Mouse (Mus musculus) kidney, embryonic 16.5 days (tissue): ENCODE measurements around the gene St3gal5. TPM values are rescaled to one million over a fixed set of nuclear protein-coding genes. Genes with fewer than 3 reads are reported as not detected.

Experiments
- ATAC-seq: fragments of 200-750 bp; cut with Nextera tagmentation; 2 replicates; pipeline ENCODE4 v1.8.0; 2017; ENCODE audit warnings: moderate TSS enrichment; ENCODE audit not compliant: low FRiP score, low TSS enrichment
- H3K27ac ChIP-seq: fragments of 300-500 bp; sonication (generic); 2 replicates; pipeline ENCODE4 v1.5.1; 2014; ENCODE audit warnings: low read length
- H3K27me3 ChIP-seq: fragments of 300-500 bp; sonication (generic); 2 replicates; pipeline ENCODE4 v1.6.1; 2014; ENCODE audit warnings: low read length, control low read depth, mixed read lengths; ENCODE audit not compliant: insufficient read depth
- H3K36me3 ChIP-seq: fragments of 300-500 bp; sonication (generic); 2 replicates; pipeline ENCODE4 v1.6.1; 2014; ENCODE audit warnings: low read length, control low read depth, mixed read lengths; ENCODE audit not compliant: insufficient read depth
- H3K4me1 ChIP-seq: fragments of 300-500 bp; sonication (generic); 2 replicates; pipeline ENCODE4 v1.6.1; 2014; ENCODE audit warnings: low read length, control low read depth, mixed read lengths; ENCODE audit not compliant: insufficient read depth
- H3K4me2 ChIP-seq: fragments of 300-500 bp; sonication (generic); replicated peaks from 2 replicates; pipeline ENCODE4 v1.6.1; 2014; ENCODE audit warnings: low read depth, low read length
- H3K4me3 ChIP-seq: fragments of 300-500 bp; sonication (generic); 2 replicates; pipeline ENCODE4 v1.5.1; 2014; ENCODE audit warnings: mild to moderate bottlenecking, low read length
- H3K9ac ChIP-seq: fragments of 300-500 bp; sonication (generic); replicated peaks from 2 replicates; pipeline ENCODE4 v1.6.1; 2014; ENCODE audit warnings: low read length
- H3K9me3 ChIP-seq: fragments of 300-500 bp; sonication (generic); 2 replicates; pipeline ENCODE4 v1.6.1; 2016; ENCODE audit warnings: low read length, control low read depth
- WGBS: fragments of 180-500 bp; shearing (Covaris S2); extraction: QIAGEN DNeasy Blood & Tissue Kit; methylation state at CpG from one replicate; pipeline ENCODE4 v1.1.7; 2014; 5-methylcytosine and 5-hydroxymethylcytosine counted together
- polyA plus RNA-seq: library from polyadenylated mRNA; unstranded; fragments of >200 nt; fragmentation: Nextera tagmentation; extraction: Ambion mirVana; gene quantifications from 2 replicates; pipeline ENCODE4 v1.2.1, GENCODE M21; 2015

St3gal5 gene
- polyA plus RNA-seq, 1 experiment from 2014 or later: 32.5 TPM

DNA sequence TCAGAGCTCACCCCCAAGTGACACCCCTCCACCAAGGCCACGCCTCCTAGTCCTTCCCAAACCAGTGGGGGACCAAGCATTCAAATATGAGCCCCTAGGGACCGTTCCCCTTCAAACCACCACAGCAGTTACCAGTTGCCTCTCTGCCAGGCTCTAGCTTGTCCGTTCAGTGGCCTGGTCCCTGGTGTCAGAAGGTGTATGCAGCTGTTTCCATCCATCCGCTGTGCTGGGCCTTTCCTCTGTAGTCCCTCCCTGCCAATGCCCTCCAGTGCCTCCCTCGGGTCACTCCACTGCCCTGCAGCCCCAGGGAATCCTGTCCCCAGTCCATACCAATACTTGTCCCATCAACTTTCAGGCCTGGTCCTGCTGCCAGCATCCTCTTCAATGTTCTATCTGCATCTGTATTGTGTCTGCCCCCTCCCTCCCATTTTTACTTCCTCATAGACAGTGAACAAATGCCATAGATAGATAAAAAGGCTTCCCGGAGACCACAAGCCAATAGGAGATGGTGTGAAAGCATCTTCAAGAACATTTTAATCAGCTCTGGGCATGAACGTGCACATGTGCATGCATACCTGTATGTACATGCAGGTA lies 57.6 kb downstream of the St3gal5 start:
- no peak for ATAC-seq
- WGBS: 88% methylated on average over 7 of the region's 7 CpGs

DNA sequence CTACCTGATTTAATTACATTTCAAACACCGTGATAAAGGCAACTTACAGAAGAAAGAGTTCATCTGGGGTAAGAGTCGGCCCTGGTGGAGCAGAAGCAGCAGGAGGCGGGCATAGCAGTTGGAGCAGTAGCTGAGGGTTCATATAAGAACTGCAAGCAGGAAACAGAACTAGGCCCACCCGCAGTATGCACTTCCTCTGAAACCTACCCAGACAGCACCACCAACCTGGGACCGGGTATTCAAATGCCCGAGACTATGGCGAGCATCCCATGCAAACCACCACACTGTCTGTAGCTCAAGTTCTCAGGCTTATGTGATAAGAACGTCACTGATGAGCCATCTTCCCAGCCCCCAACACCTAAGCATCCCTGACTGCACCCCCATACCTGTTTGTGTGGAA lies 58.3 kb downstream of the St3gal5 start:
- Histone ChIP-seq H3K4me2 (no peak overlapping the region), H3K9ac (no peak overlapping the region), H3K4me1 (no peaks in the 10 kb centered on the region), H3K27ac (no peak overlapping the region), H3K27me3 (no peaks in the 10 kb centered on the region), H3K9me3 (no peaks in the 10 kb centered on the region), H3K36me3 (peaks cover 14% of the 10 kb centered on the region), H3K4me3 (no peak overlapping the region)
- no peak for ATAC-seq
- 95% methylated on average over 8 of the region's 8 CpGs for WGBS

More for the DNA sequence above, 57.6 kb downstream of the St3gal5 start:
- no peak overlapping the region for H3K4me2 ChIP-seq
- H3K9me3 ChIP-seq: peaks cover 2% of the 10 kb centered on the region; the same call in 1 of the 2 replicates
- H3K36me3 ChIP-seq: peaks cover 16% of the 10 kb centered on the region
- H3K9ac ChIP-seq: no peak overlapping the region
- H3K27me3 ChIP-seq: no peaks in the 10 kb centered on the region
- H3K27ac ChIP-seq: no peak overlapping the region
- H3K4me1 ChIP-seq: no peaks in the 10 kb centered on the region
- H3K4me3 ChIP-seq: no peak overlapping the region

DNA sequence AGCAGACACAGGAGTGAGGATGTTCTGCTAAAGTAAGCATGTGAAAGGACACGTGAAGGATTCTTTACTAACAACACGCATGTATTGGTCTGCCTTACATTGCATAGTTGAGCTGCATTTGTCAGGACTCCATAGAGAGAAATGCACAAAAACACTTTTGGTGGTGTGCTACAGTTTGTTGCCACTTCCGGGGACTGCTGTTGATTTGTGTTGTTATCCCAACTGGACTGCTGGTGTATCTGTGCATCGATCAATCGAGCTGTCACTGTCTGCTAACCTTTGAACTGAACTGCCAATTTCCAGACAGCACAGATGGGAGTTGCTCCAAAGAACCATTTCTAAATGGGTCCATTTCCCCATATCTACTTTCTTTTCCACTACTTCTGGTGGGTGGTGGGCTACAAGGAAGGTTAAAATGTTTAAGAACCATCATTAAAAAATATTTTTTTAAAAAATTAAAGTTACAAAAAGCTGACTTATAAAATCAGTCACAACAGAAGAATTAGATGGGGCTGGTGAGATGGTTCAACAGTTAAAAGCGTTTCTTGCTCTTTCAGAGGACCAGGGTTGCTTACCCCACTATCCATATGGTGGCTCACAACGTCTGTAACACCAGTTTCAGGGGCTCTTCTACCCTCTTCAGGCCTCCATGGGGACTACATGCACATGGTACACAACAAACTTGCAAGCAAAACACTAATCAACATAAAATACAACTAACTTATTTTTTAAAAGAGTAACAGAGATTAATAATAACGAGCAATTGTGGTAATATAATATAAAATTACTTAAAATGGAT lies 61.8 kb downstream of the St3gal5 start:
- Histone ChIP-seq H3K4me2 (no peak overlapping the region), H3K36me3 (peaks cover 10% of the 10 kb centered on the region; the same call in 1 of the 2 replicates), H3K9ac (no peak overlapping the region), H3K27me3 (no peaks in the 10 kb centered on the region), H3K4me3 (no peak overlapping the region), H3K4me1 (peaks cover 6% of the 10 kb centered on the region; the same call in 1 of the 2 replicates), H3K27ac (no peak overlapping the region), H3K9me3 (no peaks in the 10 kb centered on the region)
- 82% methylated on average over 8 of the region's 8 CpGs for WGBS
- ATAC-seq: no peak

DNA sequence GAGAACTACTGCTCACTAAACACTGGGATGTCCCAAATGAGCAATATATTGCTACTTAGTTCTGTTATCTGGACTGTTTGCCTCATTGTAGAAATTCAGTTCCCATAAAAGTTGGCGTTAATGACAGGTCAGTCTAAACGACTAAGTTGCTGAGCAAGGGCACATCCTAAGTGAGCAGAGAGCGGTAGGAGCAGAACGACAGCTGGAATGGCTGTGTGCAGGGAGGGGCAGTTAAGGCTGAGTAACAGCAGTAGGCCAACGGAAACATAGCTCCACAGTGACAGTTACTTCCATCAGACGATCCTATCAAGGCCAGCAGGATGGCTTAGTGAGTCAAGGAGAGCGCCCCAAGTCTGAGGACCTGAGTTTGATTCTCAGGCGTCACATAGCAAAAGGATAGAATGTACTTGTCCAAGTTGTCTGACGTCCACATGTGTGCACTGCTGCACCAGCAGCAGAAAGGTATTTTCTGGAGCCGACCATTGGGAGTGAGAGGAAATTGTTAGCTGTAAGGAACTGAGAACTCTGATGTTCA lies 62.5 kb downstream of the St3gal5 start:
- Histone ChIP-seq H3K4me1 (peaks cover 6% of the 10 kb centered on the region; the same call in 1 of the 2 replicates), H3K9ac (no peak overlapping the region), H3K9me3 (no peaks in the 10 kb centered on the region), H3K36me3 (0 out of 2 replicates have a peak, but pooled peaks cover 5% of the 10 kb centered on the region), H3K27me3 (no peaks in the 10 kb centered on the region), H3K4me2 (no peak overlapping the region), H3K4me3 (no peak overlapping the region), H3K27ac (no peak overlapping the region)
- 56% methylated on average over 10 of the region's 10 CpGs for WGBS
- ATAC-seq: no peak

DNA sequence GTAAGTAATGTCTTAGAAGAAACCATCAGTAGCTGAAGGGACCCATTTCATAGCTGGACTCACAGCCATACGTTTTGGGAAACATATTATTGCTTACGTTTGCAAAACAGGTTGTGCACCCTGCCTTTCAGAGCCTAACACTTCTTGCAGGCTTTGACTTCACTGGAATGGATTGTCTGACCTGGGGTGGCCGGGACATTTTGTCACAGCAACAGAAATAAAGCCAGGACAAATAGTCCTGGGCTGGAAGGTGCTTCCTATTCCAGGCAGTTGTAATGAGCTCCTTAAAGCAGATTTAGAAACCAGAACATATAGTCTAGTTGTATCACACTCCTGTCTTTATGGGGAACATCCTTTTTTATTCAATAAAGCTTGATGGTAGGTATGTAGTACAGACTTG lies 63.6 kb downstream of the St3gal5 start:
- Histone ChIP-seq H3K9ac (no peak overlapping the region), H3K4me2 (no peak overlapping the region), H3K36me3 (no peaks in the 10 kb centered on the region), H3K4me3 (no peak overlapping the region), H3K4me1 (peaks cover 6% of the 10 kb centered on the region; the same call in 1 of the 2 replicates), H3K27ac (no peak overlapping the region), H3K9me3 (no peaks in the 10 kb centered on the region), H3K27me3 (no peaks in the 10 kb centered on the region)
- 88% methylated on average over 3 of the region's 3 CpGs for WGBS
- ATAC-seq: no peak

DNA sequence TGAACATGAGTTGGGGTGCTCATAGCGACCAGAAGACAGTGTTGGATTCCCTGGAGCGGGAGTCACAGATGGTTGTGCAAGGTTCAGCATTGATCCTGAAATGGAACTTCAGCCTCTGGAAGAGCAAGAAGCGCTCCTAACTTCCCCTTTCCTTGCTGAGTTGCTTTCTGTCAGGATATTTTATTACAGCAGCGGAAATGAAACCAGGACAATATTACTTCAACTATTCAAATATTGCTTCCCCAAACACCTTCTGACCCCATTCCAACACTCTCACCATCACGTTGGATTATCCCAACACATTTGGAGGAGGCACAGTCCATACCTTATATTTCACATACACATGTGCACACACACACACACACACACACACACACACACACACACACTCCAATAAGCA lies 64.4 kb downstream of the St3gal5 start:
- no peak overlapping the region for H3K9ac ChIP-seq
- no peak overlapping the region for H3K4me2 ChIP-seq
- H3K27me3 ChIP-seq: no peaks in the 10 kb centered on the region
- WGBS: 51% methylated on average over 5 of the region's 5 CpGs
- H3K36me3 ChIP-seq: no peaks in the 10 kb centered on the region
- peaks cover 6% of the 10 kb centered on the region; the same call in 1 of the 2 replicates for H3K4me1 ChIP-seq
- no peaks in the 10 kb centered on the region for H3K9me3 ChIP-seq
- no peak overlapping the region for H3K4me3 ChIP-seq
- no peak for ATAC-seq
- no peak overlapping the region for H3K27ac ChIP-seq

DNA sequence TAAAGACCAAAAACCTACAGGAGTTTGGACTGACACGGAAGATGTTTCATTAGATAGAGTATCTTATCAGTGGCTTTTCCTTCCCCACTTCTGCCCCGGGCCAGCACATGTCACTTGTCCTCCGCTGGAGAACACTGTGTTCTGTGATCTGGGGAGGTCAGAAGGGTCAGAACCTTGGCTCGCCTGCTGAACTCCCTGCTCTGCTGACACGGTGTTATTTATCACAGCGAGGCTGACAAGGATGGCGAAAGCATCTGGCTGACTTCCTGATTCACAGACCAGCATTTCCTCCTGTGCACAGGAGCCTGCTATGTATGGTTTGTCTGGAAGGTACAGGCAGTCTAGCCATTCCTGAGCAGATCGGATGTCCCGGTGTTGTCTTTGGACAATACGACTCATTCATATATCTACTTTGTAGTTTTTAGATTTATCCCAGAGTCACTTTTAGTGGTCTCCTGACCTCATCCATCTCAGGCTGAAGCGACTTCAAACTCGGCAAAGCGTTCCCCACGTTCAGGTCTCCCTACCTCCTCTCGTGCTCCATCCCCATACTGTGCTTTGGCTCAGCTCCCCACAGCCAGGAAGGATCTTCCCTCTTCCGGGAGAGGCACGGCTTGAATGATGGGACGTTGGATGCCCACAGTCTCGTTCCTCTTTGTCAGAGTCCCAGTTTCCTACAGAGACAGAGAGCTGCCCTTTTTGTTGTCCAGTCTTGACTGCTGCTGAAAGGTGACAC lies 64.9 kb downstream of the St3gal5 start:
- Histone ChIP-seq H3K4me2 (peak overlapping the region; percentile 32), H3K27ac (no peak overlapping the region), H3K9ac (0 out of 2 replicates have a peak overlapping the region, but pooled peaks have one; percentile 12), H3K27me3 (no peaks in the 10 kb centered on the region), H3K9me3 (no peaks in the 10 kb centered on the region), H3K36me3 (no peaks in the 10 kb centered on the region), H3K4me1 (peaks cover 6% of the 10 kb centered on the region; the same call in 1 of the 2 replicates), H3K4me3 (no peak overlapping the region)
- WGBS: 11% methylated on average over 19 of the region's 19 CpGs
- ATAC-seq: peak; percentile 69

DNA sequence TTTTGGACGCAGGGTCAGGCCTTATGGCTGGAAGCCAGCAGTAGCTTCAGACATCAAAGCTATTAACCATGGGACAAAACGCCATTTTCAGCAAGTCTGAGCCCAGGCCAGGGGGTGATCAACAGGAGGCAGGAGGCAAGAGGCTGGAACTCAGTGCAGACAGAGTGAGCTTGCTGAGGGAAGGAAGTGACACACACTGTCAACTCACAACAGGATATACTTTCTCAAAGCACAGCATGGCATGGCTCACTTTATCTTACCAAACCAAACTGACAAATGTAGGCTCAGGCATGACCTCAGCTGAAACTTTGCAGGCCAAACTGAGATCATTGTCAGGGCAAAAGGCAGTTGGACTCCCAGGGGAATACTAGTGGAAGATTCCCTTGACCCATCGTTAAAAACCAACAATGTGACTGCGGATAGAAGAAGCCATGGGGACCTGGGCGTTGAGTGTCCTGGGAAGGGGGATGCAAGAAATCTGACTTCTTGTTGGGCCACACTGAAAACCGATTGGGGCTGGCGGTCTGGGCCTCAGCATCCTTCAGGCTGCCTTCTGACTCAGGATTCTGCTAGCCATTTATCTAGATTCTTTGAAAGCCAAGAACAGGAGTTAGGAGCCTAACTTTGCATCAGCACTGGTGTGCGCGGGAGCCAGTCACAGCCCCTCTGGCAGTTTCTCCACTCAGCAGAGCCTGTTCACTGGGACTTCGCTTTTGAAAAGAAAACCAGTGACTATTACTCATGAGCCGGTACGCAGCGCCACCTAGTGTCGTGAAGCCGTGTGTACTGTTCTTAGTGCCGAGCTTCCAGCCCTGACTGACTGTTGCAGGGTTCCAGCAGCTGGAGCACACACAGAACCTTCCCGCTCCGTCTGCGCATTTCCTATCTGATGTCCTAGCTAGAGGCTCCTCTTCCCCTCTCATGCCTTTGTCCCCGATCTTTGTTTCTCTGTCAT lies 67.2 kb downstream of the St3gal5 start:
- Histone ChIP-seq H3K36me3 (no peaks in the 10 kb centered on the region), H3K9ac (no peak overlapping the region), H3K27me3 (no peaks in the 10 kb centered on the region), H3K9me3 (no peaks in the 10 kb centered on the region), H3K4me1 (peaks cover 6% of the 10 kb centered on the region; the same call in 1 of the 2 replicates), H3K4me2 (0 out of 2 replicates have a peak overlapping the region, but pooled peaks have one; percentile 9), H3K4me3 (no peak overlapping the region), H3K27ac (no peak overlapping the region)
- ATAC-seq: peak; percentile 88
- WGBS: 19% methylated on average over 20 of the region's 20 CpGs

DNA sequence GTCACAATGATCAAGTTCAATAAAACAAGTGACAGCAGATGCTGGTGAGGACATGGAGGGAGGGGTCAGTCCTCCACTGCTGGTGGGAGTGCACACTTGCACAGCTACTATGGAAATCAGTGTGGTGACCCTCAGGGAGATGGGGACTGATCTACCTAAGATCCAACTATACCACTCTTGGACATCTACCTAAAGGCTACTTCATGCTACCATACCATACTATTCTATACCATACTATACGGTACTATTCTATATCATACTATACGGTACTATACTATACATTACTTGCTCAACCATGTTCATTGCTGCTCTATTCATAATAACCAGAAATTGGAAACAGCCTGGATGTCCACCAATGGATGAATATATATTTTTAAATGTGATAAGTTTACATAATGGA lies 68.5 kb downstream of the St3gal5 start:
- WGBS: 42% methylated on average over 2 of the region's 2 CpGs
- Histone ChIP-seq H3K4me2 (no peak overlapping the region), H3K9ac (no peak overlapping the region), H3K9me3 (no peaks in the 10 kb centered on the region), H3K27ac (no peak overlapping the region), H3K27me3 (no peaks in the 10 kb centered on the region), H3K4me1 (peaks cover 6% of the 10 kb centered on the region; the same call in 1 of the 2 replicates), H3K4me3 (no peak overlapping the region), H3K36me3 (no peaks in the 10 kb centered on the region)
- ATAC-seq: no peak
